Mouse (Mus musculus): ENCODE data around the gene Usp16. TPM values are rescaled to one million over a fixed set of nuclear protein-coding genes. Genes with fewer than 3 reads are reported as not detected.
"Not testable (repeated sequence)": the region's sequence is repeated elsewhere in the genome, so short reads cannot be mapped to it uniquely, and the experiment has no call there.

Gene Usp16
- total RNA-seq, 2 experiments from 2014 or later: 38.1 to 41.4 TPM

DNA sequence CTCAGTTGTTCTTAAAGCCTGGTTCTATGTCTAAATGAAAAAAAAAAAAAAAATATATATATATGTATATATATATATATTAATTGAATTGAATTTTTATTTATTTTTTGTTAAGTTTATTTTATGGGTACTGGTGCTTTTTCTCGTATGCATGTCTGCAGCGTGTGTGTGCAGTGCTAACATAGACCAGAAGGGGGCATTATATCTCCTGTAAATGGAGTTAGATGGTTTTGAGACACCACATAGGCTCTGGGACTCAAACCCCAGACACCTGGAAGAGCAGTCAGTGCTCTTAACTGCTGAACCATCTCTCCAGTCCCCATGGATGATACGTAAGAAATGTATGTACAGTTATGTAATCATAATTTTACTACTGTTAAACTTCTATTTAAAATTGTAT is 4.2 kb downstream of the Usp16 start:
- intact Hi-C loops (cut with DNase I): no loop called here
- no peak for DNase-seq (ENCODE audit: low spot score in 2 of 2)

DNA sequence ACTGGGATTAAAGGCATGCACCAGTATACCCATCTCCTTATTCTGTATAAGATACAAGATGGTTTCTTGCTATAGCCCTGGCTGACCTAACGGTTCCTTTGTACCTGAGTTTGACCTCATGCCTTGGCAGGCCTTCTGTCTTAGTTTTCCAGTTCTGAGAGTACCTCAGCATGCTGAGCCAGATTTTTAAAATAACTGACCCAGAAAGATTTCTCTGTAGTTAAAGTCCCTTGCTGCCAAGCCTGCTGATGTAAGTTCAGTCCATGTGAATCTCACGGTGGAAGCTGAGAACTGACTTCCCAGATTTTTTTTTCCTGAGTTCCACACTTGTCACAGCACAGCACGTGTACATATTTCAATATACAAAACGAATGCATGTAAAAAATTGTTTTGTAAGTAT is 16.1 kb downstream of the Usp16 start:
- intact Hi-C loops (cut with DNase I): loop anchor here (5.0 kb wide), 1 partner anchor 63 kb away; no protein-coding TSS in a partner anchor
- DNase-seq (ENCODE audit: low spot score in 2 of 2): peak in 1 of 2 experiments; percentile 38

DNA sequence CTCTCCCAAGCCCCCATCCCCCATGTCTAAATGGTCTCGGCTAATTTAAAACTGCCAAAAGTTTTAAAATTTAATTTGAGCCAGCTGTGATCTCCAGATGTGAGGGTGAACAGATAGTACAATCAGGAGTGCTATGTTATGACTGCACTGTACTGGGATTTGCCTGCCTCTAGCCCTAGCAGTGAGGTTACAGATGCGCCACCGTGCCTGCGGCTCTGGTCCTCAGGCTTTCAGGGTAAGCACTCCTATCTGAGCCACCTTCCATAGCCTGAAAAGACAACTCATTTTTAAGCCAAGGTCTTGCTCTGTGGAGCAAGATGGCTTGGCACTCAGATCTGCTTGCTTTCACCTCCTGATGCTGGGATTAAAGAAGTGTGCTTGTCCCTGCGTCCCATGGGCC is 29.9 kb downstream of the Usp16 start:
- DNase-seq (ENCODE audit: low spot score in 2 of 2): no peak
- intact Hi-C loops (cut with DNase I): loop anchor here (5.0 kb wide), 1 partner anchor 87 kb away; no protein-coding TSS in a partner anchor

DNA sequence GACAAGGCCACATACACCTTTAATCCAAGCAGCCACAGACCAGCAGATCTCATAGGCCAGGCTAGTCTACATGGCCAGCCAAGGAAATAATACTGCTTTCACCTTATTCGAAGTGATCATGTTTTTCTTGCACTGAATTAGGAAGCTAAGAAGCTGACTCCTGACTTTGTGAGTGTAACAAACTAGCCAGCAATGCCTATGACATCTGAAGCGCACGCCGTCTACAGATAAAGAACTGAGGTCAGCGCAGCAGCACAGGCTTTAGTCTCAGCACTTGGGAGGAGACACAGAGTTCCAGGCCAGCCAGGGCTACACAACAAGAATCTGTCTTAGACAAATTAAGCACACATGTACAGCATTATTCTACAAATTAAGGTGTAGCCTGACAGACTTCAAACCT is 32.2 kb downstream of the Usp16 start:
- intact Hi-C loops (cut with DNase I): loop anchor here (2.0 kb wide), 1 partner anchor 14 kb away; no protein-coding TSS in a partner anchor
- no peak for DNase-seq (ENCODE audit: low spot score in 2 of 2)

DNA sequence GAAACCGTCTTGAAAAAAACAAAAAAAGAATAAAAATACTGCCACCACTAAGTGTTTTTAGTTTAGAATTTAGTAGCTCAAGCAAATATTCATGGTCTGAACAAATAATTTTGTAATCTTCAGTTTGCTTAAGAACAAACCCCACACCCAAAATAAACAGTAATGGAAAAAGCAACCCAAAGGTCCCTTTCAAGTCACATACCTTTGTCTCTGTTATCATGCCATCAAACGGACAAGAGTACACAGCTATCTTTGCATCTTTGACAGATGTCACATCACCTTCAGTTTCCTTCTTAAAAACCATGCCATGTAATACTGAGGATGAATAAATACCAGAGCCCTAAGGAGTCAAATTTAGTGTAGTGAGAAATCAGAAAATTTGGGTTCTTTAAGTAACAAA is 34.1 kb downstream of the Usp16 start:
- intact Hi-C loops (cut with DNase I): no loop called here
- no peak for DNase-seq (ENCODE audit: low spot score in 2 of 2)

DNA sequence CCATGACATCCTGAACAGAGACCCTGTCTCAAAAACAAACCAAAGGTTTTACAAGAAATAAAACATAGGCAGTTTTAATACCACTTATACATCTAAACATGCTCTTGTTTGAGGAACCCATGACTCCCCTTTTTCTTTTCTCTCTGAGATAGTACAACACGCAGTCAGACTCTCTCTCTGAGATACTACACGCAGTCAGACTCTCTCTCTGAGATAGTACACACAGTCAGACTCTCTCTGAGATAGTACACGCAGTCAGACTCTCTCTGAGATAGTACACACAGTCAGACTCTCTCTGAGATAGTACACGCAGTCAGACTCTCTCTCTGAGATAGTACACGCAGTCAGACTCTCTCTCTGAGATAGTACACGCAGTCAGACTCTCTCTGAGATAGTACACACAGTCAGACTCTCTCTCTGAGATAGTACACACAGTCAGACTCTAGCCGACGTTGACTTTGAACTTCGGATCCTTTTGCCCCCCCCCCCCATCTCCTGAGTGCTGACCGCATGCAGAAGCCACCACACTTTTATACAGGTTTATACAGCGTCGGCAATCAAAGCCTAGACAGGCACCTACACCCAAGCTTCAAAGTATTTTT is 37.8 kb downstream of the Usp16 start:
- DNase-seq (ENCODE audit: low spot score in 2 of 2); intact Hi-C loops (cut with DNase I): not testable (repeated sequence)

DNA sequence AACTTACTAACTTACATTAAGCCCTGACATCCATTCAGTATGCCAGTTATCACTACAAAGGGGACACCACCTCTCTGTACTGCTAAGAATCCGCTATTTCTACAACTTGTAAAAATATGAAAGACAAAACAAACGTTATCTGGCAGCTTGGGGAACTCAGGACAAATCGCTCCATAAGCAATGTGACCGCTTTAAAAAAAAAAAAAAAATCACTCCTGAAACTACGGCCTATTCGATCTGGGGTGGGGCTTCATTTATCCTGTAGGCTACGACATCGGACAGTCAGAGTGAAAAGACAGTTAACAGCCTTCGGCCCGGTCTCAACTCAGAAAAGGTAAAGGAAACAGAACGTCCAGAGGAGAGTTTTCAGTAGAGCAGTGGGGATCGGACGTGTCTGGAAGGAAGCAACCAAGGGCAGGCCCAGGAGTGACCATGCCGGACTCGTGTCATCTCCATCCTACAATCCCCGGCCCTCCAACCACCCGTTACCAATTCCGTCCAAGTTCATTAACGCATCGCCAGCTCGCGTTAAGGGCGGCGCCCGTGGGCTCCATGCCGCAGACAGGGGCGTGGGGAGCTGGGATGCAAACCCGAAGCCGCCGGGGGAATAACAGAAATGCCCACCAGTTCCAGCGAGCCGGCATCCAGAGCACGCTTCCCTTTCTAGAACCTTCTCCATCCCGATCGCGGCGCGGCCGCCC is 40.6 kb downstream of the Usp16 start:
- no peak for DNase-seq (ENCODE audit: low spot score in 2 of 2)
- intact Hi-C loops (cut with DNase I): loop anchor here (1.0 kb wide), 1 partner anchor 41 kb away; the partner anchor contains the start of gene Usp16

DNA sequence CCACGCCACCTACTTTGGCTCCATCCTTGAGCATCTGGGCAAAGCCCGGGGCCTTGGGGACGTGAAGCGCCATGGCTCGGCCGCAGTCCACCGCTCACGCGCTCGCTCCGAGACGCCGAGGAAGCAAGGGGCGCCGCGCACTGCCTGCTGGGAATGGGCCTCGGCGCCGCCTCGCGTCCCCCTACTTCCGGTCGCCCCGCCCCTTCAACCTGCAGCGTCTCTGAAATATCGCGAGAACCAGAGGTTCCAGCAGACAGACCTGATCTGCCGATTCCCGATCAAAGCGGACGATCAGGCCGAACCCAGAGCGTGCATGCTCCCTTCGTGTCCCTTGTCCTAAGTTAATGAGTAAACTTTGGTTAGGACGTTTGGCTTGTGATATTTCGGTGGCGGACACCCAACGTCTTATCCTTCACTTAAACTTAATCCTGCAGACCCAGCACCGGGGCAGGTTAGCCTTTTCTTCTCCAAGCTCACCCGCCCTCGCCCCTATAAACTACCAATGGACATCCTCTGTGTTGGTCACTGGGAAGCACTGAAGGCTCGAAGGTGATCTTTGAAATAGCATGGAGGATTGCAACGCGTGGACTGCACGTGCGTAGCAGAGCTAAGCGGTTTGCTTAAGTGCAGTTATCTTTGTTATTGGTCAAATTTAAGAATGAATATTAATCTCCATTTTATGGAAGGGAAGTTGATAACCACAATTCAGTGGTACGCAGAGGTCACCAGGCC is 41.4 kb downstream of the Usp16 start, which contains the start of gene Cct8:
Gene Cct8 (minus strand): TSS at position 158 of the 732 bp plus-strand sequence.
- intact Hi-C loops (cut with DNase I): loop anchor here (1.0 kb wide), 1 partner anchor 42 kb away; the partner anchor contains the start of gene Usp16

DNA sequence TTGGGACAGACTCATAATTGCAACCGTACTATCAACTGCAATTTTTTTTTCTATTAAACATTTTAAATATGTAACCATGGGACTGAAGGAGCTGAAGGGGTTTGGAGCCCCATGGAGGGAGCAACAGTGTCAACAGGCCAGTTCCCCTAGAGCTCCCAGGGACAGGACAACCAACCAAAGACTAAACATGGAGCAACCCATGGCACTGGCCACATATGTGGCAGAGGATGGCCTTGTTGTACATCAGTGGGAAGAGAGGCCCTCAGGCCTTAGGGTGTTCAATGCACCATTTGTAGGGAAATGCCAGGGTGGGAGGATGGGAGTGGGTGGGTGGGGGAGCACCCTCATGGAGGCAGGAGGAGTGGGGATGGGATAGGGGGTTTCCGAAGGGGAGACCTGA is 42.2 kb downstream of the Usp16 start:
- DNase-seq (ENCODE audit: low spot score in 2 of 2): no peak
- intact Hi-C loops (cut with DNase I): no loop called here

More for the DNA sequence above, 41.4 kb downstream of the Usp16 start, which contains the start of gene Cct8:
- DNase-seq (ENCODE audit: low spot score in 2 of 2): peak; percentile 96 to 98

DNA sequence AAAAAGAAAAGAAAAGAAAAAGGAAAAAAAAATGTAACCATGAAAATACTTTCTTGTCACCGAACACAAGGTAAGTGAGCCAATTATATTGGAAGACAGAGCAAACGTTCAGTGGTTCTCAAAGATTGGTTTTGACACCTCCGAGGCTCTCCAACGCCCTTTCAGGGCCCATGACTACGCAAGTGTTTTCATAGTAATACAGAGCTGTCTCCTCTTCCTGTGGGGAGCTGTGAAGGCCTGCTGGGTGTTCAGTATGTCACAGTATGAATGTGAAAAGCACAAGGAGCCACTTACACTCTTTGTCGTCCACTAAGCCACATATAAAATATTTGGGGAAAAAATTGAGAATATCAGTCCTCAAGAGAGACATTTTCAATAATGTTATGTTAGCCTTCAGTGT is 42.7 kb downstream of the Usp16 start:
- intact Hi-C loops (cut with DNase I): no loop called here
- DNase-seq (ENCODE audit: low spot score in 2 of 2): no peak

DNA sequence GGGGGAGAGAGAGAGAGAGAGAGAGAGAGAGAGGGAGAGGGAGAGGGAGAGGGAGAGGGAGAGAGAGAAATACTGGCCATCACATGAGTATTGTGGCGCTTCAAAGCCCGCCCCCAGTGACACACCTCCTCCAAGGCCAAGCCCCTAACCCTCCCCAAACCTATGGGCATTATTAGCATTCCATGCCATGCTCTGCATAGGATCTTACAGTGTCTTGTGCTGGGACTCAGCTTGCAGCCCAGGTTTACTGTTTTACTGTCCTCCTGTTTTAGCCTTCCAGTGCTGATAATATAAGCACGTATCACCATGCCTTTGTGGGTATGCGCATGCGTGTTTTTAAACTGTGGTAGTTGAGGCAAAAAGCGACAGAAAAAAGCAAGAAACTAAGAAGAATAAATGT is 45.1 kb downstream of the Usp16 start:
- intact Hi-C loops (cut with DNase I): no loop called here
- no peak for DNase-seq (ENCODE audit: low spot score in 2 of 2)

DNA sequence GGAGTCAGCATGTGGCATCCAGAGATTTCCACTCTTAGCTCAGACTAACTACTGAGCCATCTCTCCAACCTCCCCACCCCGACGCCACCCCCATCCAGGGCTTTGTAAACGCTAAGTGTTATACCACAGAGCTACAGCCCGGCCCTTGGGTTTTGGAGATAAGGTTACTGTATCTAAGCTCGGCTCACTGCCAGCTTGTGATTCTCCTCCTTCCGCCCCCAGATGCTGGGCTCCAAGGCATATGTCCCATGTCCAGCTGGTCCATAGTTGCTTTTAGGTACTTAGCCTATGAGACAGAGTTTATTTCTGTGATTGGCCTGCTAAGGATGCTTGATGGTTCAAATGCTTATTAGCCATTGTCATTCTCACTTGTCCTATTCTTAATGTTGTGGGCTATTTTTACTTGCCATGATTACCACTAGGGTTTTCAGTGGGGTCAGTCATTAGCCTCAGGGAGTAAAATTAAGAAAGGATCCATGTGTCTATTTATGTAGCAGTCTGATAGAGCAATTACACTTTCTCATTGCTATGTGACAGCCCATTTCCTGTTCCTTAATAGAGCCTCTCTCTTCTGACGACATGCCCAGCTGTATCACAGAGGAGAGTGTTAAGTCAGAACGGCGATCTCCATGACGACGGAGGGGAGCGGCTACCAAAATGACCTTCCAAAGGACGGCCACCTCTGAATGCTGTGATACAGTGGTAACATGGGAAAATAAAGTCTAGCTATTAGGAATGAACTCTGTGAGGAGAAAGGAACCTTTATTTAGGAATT is 47.0 kb downstream of the Usp16 start:
- intact Hi-C loops (cut with DNase I): no loop called here
- DNase-seq (ENCODE audit: low spot score in 2 of 2): no peak

DNA sequence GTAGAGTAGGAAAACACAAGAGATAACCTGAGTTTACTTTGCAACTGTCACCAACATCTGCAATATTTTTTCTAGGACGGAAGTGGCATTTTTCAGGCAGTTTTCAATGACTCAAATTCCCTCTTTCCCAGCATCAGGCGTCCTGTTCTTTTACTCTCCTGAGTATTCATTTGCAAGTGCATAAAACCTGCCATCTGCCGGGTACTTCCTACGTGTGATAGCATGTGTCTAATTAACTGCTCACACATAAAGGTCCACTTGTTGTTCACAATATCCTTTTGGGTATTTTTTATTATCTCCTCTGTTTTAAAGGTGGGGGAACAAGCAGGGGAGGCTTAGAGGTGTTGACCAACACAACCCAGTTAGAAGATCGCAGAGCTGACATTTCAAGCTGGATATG is 57.2 kb downstream of the Usp16 start:
- intact Hi-C loops (cut with DNase I): loop anchor here (5.0 to 10.0 kb wide), 2 partner anchors 56 to 683 kb away; no protein-coding TSS in a partner anchor
- DNase-seq (ENCODE audit: low spot score in 2 of 2): peak in 1 of 2 experiments; percentile 37

DNA sequence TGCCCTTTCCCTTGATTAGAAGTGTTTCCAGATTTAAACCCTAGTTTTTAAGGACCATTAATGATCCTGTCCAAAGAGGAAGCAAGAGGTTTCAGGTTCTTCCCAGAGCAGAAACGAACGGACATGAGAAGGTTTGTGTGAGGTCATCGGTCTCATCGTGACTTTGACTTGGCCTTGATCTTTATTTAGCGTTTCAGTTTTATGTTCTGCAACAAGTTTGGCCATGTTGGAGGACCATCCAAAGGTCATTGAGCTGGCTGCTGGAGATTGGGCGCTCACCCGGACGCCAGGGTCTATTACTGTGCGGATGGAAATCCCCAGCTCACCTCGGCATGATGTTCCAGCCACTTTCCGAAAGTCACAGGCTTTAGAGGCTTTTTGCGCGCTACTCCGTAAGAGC is 57.8 kb downstream of the Usp16 start:
- intact Hi-C loops (cut with DNase I): loop anchor here (5.0 to 10.0 kb wide), 2 partner anchors 55 to 682 kb away; no protein-coding TSS in a partner anchor
- no peak for DNase-seq (ENCODE audit: low spot score in 2 of 2)

DNA sequence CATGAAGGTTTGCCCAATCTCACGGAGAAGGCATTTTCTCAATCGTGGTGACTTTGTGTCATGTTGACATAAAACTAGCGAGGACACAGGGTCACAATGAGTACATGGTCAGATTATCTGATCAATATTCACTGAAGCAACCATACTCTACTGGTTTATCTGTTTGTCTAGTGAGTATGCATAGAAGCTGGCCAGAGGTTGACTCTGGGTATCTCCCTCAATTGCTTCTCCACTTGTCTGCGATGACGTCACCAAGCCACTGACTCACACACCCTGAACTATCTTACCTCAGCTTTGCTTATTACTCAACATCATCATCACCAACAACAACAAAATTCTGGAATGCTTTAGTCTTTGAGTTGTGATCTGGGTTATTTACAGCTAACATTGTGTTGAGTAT is 69.7 kb downstream of the Usp16 start:
- intact Hi-C loops (cut with DNase I): no loop called here
- no peak for DNase-seq (ENCODE audit: low spot score in 2 of 2)

DNA sequence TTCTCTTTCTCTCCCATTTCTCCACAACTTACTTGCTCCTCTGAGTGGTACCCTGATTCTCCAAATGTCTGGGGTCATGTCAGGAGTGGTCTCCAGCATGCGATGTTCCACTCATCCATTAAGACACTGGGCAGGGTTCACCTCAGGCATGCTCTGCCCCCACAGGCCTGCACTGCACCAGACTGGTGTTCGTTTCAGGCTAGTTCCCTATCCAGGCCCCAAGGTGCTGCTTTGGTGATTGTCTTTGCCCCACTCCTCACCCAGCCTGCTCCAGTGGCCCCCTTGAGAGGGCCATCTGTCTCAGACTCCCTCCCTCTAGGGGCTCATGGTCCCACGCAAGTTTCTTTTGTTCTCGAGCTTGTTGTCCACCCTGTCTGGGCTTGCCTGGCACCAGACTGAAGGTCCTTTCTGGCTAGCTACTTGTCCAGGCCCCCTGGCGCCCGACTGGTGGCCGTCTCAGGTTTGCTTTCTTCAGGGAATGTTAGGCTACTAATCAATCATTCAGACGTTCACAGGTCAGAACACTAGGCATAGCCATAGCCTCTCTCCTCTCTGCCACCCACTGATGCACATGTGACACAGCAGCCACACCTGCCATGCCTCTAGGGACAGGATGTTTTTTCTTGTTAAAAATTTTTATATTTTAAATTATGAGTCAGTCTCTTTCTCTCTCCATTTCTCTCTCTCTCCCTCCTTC is 73.2 kb downstream of the Usp16 start:
- intact Hi-C loops (cut with DNase I): no loop called here
- no peak for DNase-seq (ENCODE audit: low spot score in 2 of 2)

DNA sequence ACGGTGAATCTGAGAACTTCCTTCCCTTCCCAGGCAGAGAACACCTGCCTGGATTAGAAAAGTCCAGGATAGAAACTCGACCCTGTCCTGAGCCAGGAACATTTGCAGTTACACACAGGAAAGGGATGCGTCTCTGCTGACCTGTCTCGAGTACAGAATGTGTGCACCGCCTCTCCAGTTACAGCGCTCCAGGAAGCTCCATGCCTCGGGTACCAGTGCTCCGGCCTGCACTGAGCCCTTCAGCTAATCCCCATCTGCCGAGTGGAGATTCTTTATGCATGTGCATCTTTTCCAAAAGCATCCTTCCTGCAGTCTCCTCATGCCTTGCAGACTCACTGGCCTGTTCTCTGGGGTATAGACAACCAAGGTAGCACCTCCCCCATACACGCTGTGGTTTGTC is 74.3 kb downstream of the Usp16 start:
- intact Hi-C loops (cut with DNase I): no loop called here
- DNase-seq (ENCODE audit: low spot score in 2 of 2): no peak

All from left cerebral cortex, postnatal 25 days (tissue).